Mouse (Mus musculus) bone marrow, adult 2 months (tissue): ENCODE results near the gene Pecam1. TPM values are rescaled to one million over a fixed set of nuclear protein-coding genes. Genes with fewer than 3 reads are reported as not detected.
"Not testable (repeated sequence)": the region's sequence is repeated elsewhere in the genome, so short reads cannot be mapped to it uniquely, and the experiment has no call there.

ENCODE experiments used
- H3K27ac ChIP-seq: fragments of 200-500 bp; 2 replicates; pipeline ENCODE4 v1.5.1; 2012; ENCODE audit warnings: low read depth, mild to moderate bottlenecking, control low read depth, inconsistent platforms, low read length; ENCODE audit not compliant: control insufficient read depth, poor library complexity, insufficient read depth
- H3K4me1 ChIP-seq: fragments of 200-500 bp; 2 replicates; pipeline ENCODE4 v1.6.1; 2011; ENCODE audit warnings: low read length; ENCODE audit not compliant: control insufficient read depth, insufficient read depth
- H3K4me3 ChIP-seq: fragments of 200-500 bp; replicated peaks from 2 replicates; pipeline ENCODE3; 2011; ENCODE audit warnings: mild to moderate bottlenecking, low read depth, low read length, control low read depth; ENCODE audit not compliant: control insufficient read depth
- CTCF ChIP-seq: fragments of 200-500 bp; IDR thresholded peaks from 2 replicates; pipeline ENCODE4 v1.5.1; 2011; ENCODE audit warnings: low read length, control low read depth; ENCODE audit not compliant: control insufficient read depth, insufficient read depth
- POLR2A ChIP-seq: fragments of 200-500 bp; IDR thresholded peaks from 2 replicates; pipeline ENCODE4 v1.6.1; 2011; ENCODE audit warnings: low read depth, mild to moderate bottlenecking, control low read depth, low read length, borderline replicate concordance; ENCODE audit not compliant: control insufficient read depth
- whole genome bisulfite sequencing: fragments of 180-500 bp; shearing (Covaris S2); methylation state at CpG from one replicate; pipeline ENCODE4 v1.1.7; 2018; 5-methylcytosine and 5-hydroxymethylcytosine counted together
- polyA plus RNA-seq: library from polyadenylated mRNA; stranded (reverse); fragments of >200 nt; gene quantifications from 2 replicates; pipeline ENCODE4 v1.2.4, GENCODE M21; 2011; ENCODE audit warnings: low replicate concordance; ENCODE audit not compliant: missing spikeins, insufficient read depth, insufficient read length

Pecam1 gene
- polyA plus RNA-seq, 1 experiment, result 33.5 TPM

- Histone ChIP-seq H3K4me3 (no peak overlapping the region), H3K27ac (no peak overlapping the region), H3K4me1 (no peaks in the 10 kb centered on the region; the same call in 1 of the 2 replicates)
- no peak for TF ChIP-seq POLR2A
- no peak for TF ChIP-seq CTCF
- 58% methylated on average over 10 of the region's 10 CpGs for WGBS
Measured at GRCm38 (mm10) chr11:106728402-106729366, 21.7 kb downstream of the Pecam1 start.

DNA sequence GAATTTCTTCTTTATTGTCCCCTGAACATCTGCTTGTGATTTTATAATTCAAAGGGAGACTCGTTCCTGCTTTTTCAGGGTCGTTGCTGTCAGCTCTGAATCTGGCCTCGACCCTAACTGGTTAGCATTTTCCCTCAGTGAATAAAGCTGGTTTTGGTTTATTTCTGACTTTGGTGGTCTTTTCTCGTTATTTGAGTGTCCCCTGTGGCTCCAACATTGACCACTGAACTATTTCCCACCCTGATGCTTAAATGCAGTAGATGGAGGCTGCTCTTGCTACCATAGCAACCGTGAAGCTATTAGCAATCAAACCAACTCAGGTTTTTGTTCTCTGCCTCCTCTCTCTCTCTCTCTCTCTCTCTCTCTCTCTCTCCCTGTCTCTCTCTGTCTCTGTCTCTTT lies 22.5 kb downstream of the Pecam1 start:
- TF ChIP-seq CTCF (no peak), POLR2A (no peak)
- Histone ChIP-seq H3K4me1 (no peaks in the 10 kb centered on the region; the same call in 1 of the 2 replicates), H3K27ac (no peak overlapping the region), H3K4me3 (no peak overlapping the region)
- WGBS, result 86% methylated on average over 5 of the region's 5 CpGs

DNA sequence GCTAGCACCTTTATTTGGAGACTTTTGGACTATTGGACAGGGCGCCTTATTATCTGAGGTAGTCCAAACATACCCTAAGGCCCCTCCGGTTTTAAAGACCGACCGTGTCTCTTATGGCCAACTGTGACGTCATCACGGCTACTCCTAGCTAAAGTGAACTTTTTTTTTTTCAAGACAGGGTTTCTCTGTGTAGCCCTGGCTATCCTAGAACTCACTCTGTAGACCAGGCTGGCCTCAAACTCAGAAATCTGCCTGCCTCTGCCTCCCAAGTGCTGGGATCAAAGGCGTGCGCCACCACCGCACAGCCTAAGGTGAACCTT lies 25.6 kb downstream of the Pecam1 start:
- not testable (repeated sequence) for H3K4me3 ChIP-seq, H3K27ac ChIP-seq, H3K4me1 ChIP-seq
- WGBS, result 79% methylated on average over 9 of the region's 9 CpGs

GRCm38 (mm10) chr11:106724176-106724915 lies 26.1 kb downstream of the Pecam1 start:
- Histone ChIP-seq H3K4me1 (no peaks in the 10 kb centered on the region; the same call in 1 of the 2 replicates), H3K27ac (no peak overlapping the region), H3K4me3 (no peak overlapping the region)
- 86% methylated on average over 10 of the region's 10 CpGs for WGBS
- TF ChIP-seq POLR2A (no peak), CTCF (no peak)

GRCm38 (mm10) chr11:106723611-106724125 lies 26.8 kb downstream of the Pecam1 start:
- H3K27ac ChIP-seq, result no peak overlapping the region
- TF ChIP-seq POLR2A, result no peak
- no peak for TF ChIP-seq CTCF
- no peak overlapping the region for H3K4me3 ChIP-seq
- 89% methylated on average over 15 of the region's 15 CpGs for WGBS
- H3K4me1 ChIP-seq, result no peaks in the 10 kb centered on the region; the same call in 1 of the 2 replicates

- TF ChIP-seq POLR2A (no peak), CTCF (no peak)
- Histone ChIP-seq H3K27ac (no peak overlapping the region), H3K4me1 (no peaks in the 10 kb centered on the region; the same call in 1 of the 2 replicates), H3K4me3 (no peak overlapping the region)
- WGBS, result 17% methylated on average over 7 of the region's 7 CpGs
Measured at GRCm38 (mm10) chr11:106722831-106723361, 27.5 kb downstream of the Pecam1 start.

DNA sequence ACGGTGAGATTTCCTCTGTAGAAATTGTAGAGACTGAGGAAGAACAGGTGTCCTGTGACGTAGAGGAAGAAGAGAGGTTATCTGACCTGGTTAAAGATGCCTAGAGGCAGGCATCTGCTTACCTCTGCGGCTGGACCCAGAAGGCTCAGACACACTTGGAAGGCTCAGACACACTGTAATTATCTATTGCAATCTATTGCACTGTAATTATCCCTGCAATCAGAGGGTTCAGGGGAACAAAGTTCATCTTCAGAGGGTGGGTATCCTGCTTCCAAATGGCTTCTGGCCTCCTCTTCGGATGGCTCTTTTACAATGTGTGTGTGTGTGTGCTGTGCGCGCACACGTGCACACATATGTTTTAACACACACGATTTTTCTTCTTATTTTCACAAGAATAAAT lies 30.0 kb downstream of the Pecam1 start:
- no peak overlapping the region for H3K27ac ChIP-seq
- H3K4me1 ChIP-seq, result no peaks in the 10 kb centered on the region; the same call in 1 of the 2 replicates
- 91% methylated on average over 8 of the region's 8 CpGs for WGBS
- TF ChIP-seq CTCF (no peak), POLR2A (no peak)
- no peak overlapping the region for H3K4me3 ChIP-seq

- Histone ChIP-seq H3K4me1 (no peaks in the 10 kb centered on the region; the same call in 1 of the 2 replicates), H3K4me3 (no peak overlapping the region), H3K27ac (no peak overlapping the region)
- TF ChIP-seq CTCF, result no peak
- no peak for TF ChIP-seq POLR2A
- WGBS, result 28% methylated on average over 5 of the region's 5 CpGs
Measured at GRCm38 (mm10) chr11:106716568-106716967, 33.9 kb downstream of the Pecam1 start.
